In genomic region chr8:91134070-91134475, GRCm38 (mm10) we compare ENCODE assay signal across 8 mouse cellular contexts.
A peak's percentile ranks its signal among the peaks of the same experiment; 100 is the strongest.
DNase-seq lines count a peak whose midpoint lies in the region; ATAC-seq lines count a peak whose summit lies in the region.

No protein-coding gene starts in this region.

- H3K4me1 ChIP-seq in forebrain, embryonic 14.5 days (ENCODE audit: control insufficient read depth, insufficient read depth, low read length): peaks cover 10% of the 10 kb centered on the region
- peaks cover 42% of the 10 kb centered on the region for H3K4me1 ChIP-seq in neural tube, embryonic 15.5 days

- H3K4me2 ChIP-seq in forebrain, embryonic 14.5 days (ENCODE audit: low read length): peak overlapping the region; percentile 27
- peak overlapping the region; percentile 55 for H3K4me2 ChIP-seq in neural tube, embryonic 15.5 days

- H3K27ac ChIP-seq in forebrain, embryonic 14.5 days (ENCODE audit: low read depth, low read length): peak overlapping the region; percentile 22
- peak overlapping the region; percentile 90 for H3K27ac ChIP-seq in neural tube, embryonic 15.5 days (replicated peaks)

- peak overlapping the region; percentile 91 for H3K4me3 ChIP-seq in forebrain, embryonic 14.5 days (ENCODE audit: low read depth, low read length)
- peak overlapping the region; percentile 99 for H3K4me3 ChIP-seq in neural tube, embryonic 15.5 days (replicated peaks)

- intact Hi-C loops in heart, postnatal 14 days (cut with DNase I): loop anchor here (5.0 to 10.0 kb wide), 2 partner anchors 62 to 789 kb away; partner anchors contain the start of genes Rbl2 and Tox3

- DNase-seq in ES-CJ7 (ENCODE audit: low read depth, low spot score): peak; percentile 100
- peak; percentile 100 for DNase-seq in cerebellum, adult 11 months
- DNase-seq in forebrain, embryonic 14.5 days (ENCODE audit: low spot score): peak; percentile 100
- peak; percentile 98 for DNase-seq in heart, postnatal 14 days
- DNase-seq in layer of hippocampus, adult 11-12 months (ENCODE audit: low spot score): peak; percentile 100
- DNase-seq in lung, adult 18-20 months: peak; percentile 100
- peak; percentile 99 for DNase-seq in testis, postnatal 14 days (ENCODE audit: low spot score)

- WGBS in forebrain, embryonic 14.5 days: under 1% methylated on average over 24 of the region's 24 CpGs
- under 1% methylated on average over 24 of the region's 24 CpGs for WGBS in neural tube, embryonic 15.5 days

- H3K9me3 ChIP-seq in forebrain, embryonic 14.5 days (replicated peaks; ENCODE audit: control insufficient read depth, low read length): no peaks in the 10 kb centered on the region
- H3K9me3 ChIP-seq in neural tube, embryonic 15.5 days (replicated peaks): no peaks in the 10 kb centered on the region

- H3K9ac ChIP-seq in forebrain, embryonic 14.5 days (ENCODE audit: low read length): peak overlapping the region; percentile 84; the same call in 1 of the 2 replicates
- peak overlapping the region; percentile 37 for H3K9ac ChIP-seq in neural tube, embryonic 15.5 days (replicated peaks)

- H3K36me3 ChIP-seq in forebrain, embryonic 14.5 days (ENCODE audit: control insufficient read depth, insufficient read depth, low read length): peaks cover 15% of the 10 kb centered on the region
- H3K36me3 ChIP-seq in neural tube, embryonic 15.5 days: peaks cover 9% of the 10 kb centered on the region

- no peaks in the 10 kb centered on the region for H3K27me3 ChIP-seq in forebrain, embryonic 14.5 days (replicated peaks; ENCODE audit: control insufficient read depth, insufficient read depth, low read length)
- no peaks in the 10 kb centered on the region for H3K27me3 ChIP-seq in neural tube, embryonic 15.5 days (replicated peaks)

- peak; percentile 99 for ATAC-seq in forebrain, embryonic 14.5 days
- ATAC-seq in neural tube, embryonic 15.5 days (ENCODE audit: low FRiP score): peak; percentile 98

Comparison
In these comparisons a context has a peak if more than half of its experiments do, and no peak if none do; other contexts are left out.
1. Peak in every context shown above with its lines: DNase-seq, ATAC-seq, H3K4me3 ChIP-seq and H3K27ac ChIP-seq.